Mouse (Mus musculus) lung, embryonic 14.5 days (tissue): ENCODE results near the gene Csrnp1. TPM values are rescaled to one million over a fixed set of nuclear protein-coding genes. Genes with fewer than 3 reads are reported as not detected.

Experiments
- ATAC-seq: fragments of 200-750 bp; cut with Nextera tagmentation; 2 replicates; pipeline ENCODE4 v1.8.0; 2017; ENCODE audit warnings: mild to moderate bottlenecking, moderate TSS enrichment, moderate library complexity; ENCODE audit not compliant: insufficient read depth
- DNase-seq: peaks from one replicate; pipeline ENCODE4 v3.0.0-alpha.2; 2015
- H3K27ac ChIP-seq: fragments of 300-500 bp; sonication (generic); 2 replicates; pipeline ENCODE4 v1.5.1; 2014; ENCODE audit warnings: low read depth, mild to moderate bottlenecking, moderate library complexity
- H3K27me3 ChIP-seq: fragments of 300-500 bp; sonication (generic); 2 replicates; pipeline ENCODE4 v1.6.1; 2014; ENCODE audit warnings: low read length, control low read depth; ENCODE audit not compliant: insufficient read depth
- H3K36me3 ChIP-seq: fragments of 300-500 bp; sonication (generic); 2 replicates; pipeline ENCODE4 v1.6.1; 2014; ENCODE audit warnings: control low read depth; ENCODE audit not compliant: insufficient read depth
- H3K4me1 ChIP-seq: fragments of 300-500 bp; sonication (generic); 2 replicates; pipeline ENCODE4 v1.6.1; 2014; ENCODE audit warnings: antibody characterized with exemption, control low read depth; ENCODE audit not compliant: insufficient read depth
- H3K4me2 ChIP-seq: fragments of 300-500 bp; sonication (generic); 2 replicates; pipeline ENCODE4 v1.6.1; 2014; ENCODE audit warnings: mild to moderate bottlenecking
- H3K4me3 ChIP-seq: fragments of 300-500 bp; sonication (generic); 2 replicates; pipeline ENCODE4 v1.5.1; 2014; ENCODE audit warnings: low read depth, low read length
- H3K9ac ChIP-seq: fragments of 300-500 bp; sonication (generic); 2 replicates; pipeline ENCODE4 v1.6.1; 2014
- H3K9me3 ChIP-seq: fragments of 300-500 bp; sonication (generic); 2 replicates; pipeline ENCODE4 v1.6.1; 2016; ENCODE audit warnings: low read depth, low read length, control low read depth
- CTCF ChIP-seq: IDR thresholded peaks from 2 replicates; pipeline ENCODE4 v1.5.1; 2016; ENCODE audit warnings: antibody characterized with exemption, low read depth
- WGBS: fragments of 180-500 bp; shearing (Covaris S2); extraction: QIAGEN DNeasy Blood & Tissue Kit; methylation state at CpG from one replicate; pipeline ENCODE4 v1.1.7; 2014; 5-methylcytosine and 5-hydroxymethylcytosine counted together
- polyA plus RNA-seq: library from polyadenylated mRNA; unstranded; fragments of >200 nt; fragmentation: Nextera tagmentation; extraction: Ambion mirVana; gene quantifications from 2 replicates; pipeline ENCODE4 v1.2.1, GENCODE M21; 2014

Gene Csrnp1
- polyA plus RNA-seq, 1 experiment from 2014 or later = 2.2 TPM

- Histone ChIP-seq H3K9ac (no peak overlapping the region), H3K27me3 (no peaks in the 10 kb centered on the region), H3K9me3 (no peaks in the 10 kb centered on the region), H3K4me2 (no peak overlapping the region), H3K27ac (no peak overlapping the region), H3K4me3 (no peak overlapping the region), H3K4me1 (peaks cover 5% of the 10 kb centered on the region; the same call in 1 of the 2 replicates), H3K36me3 (peaks cover 56% of the 10 kb centered on the region)
- DNase-seq (no peak), ATAC-seq (no peak)
- TF ChIP-seq CTCF = no peak
- 85% methylated on average over 12 of the region's 12 CpGs for WGBS
These were observed 52.1 kb downstream of the Csrnp1 start for GRCm38 (mm10) chr9:119932358-119932757.

GRCm38 (mm10) chr9:119926497-119926896 lies 58.0 kb downstream of the Csrnp1 start:
- H3K27me3 ChIP-seq = no peaks in the 10 kb centered on the region
- 0 out of 2 replicates have a peak, but pooled peaks cover 5% of the 10 kb centered on the region for H3K4me1 ChIP-seq
- peak overlapping the region; percentile 90 for H3K27ac ChIP-seq
- 36% methylated on average over 5 of the region's 5 CpGs for WGBS
- H3K9ac ChIP-seq = no peak overlapping the region
- DNase-seq (peak; percentile 89), ATAC-seq (peak; percentile 80)
- peak overlapping the region; percentile 15; the same call in 1 of the 2 replicates for H3K4me2 ChIP-seq
- no peaks in the 10 kb centered on the region for H3K9me3 ChIP-seq
- no peak for TF ChIP-seq CTCF
- H3K4me3 ChIP-seq = no peak overlapping the region
- peaks cover 90% of the 10 kb centered on the region for H3K36me3 ChIP-seq

- Histone ChIP-seq H3K9ac (no peak overlapping the region), H3K27me3 (no peaks in the 10 kb centered on the region), H3K4me1 (0 out of 2 replicates have a peak, but pooled peaks cover 5% of the 10 kb centered on the region), H3K4me2 (peak overlapping the region; percentile 38; the same call in 1 of the 2 replicates), H3K36me3 (peaks cover 89% of the 10 kb centered on the region), H3K27ac (peak overlapping the region; percentile 90), H3K9me3 (no peaks in the 10 kb centered on the region), H3K4me3 (no peak overlapping the region)
- TF ChIP-seq CTCF = no peak
- 38% methylated on average over 8 of the region's 8 CpGs for WGBS
- ATAC-seq = peak; percentile 74
- DNase-seq = peak; percentile 90
These were observed 58.7 kb downstream of the Csrnp1 start for GRCm38 (mm10) chr9:119925729-119926128.

- ATAC-seq = peak; percentile 48
- H3K4me3 ChIP-seq = no peak overlapping the region
- H3K27me3 ChIP-seq = no peaks in the 10 kb centered on the region
- H3K27ac ChIP-seq = peak overlapping the region; percentile 90
- no peaks in the 10 kb centered on the region for H3K9me3 ChIP-seq
- TF ChIP-seq CTCF = 0 out of 2 replicates have a peak, but pooled peaks have one; percentile 8
- peaks cover 89% of the 10 kb centered on the region for H3K36me3 ChIP-seq
- WGBS = 54% methylated on average over 16 of the region's 16 CpGs
- no peak overlapping the region for H3K9ac ChIP-seq
- DNase-seq = peak; percentile 75
- 0 out of 2 replicates have a peak, but pooled peaks cover 5% of the 10 kb centered on the region for H3K4me1 ChIP-seq
- H3K4me2 ChIP-seq = peak overlapping the region; percentile 35
These were observed 59.3 kb downstream of the Csrnp1 start for GRCm38 (mm10) chr9:119925120-119925657.

GRCm38 (mm10) chr9:119923462-119923861 lies 61.0 kb downstream of the Csrnp1 start:
- no peaks in the 10 kb centered on the region for H3K9me3 ChIP-seq
- H3K4me2 ChIP-seq = no peak overlapping the region
- DNase-seq = no peak
- no peak for ATAC-seq
- H3K4me1 ChIP-seq = 0 out of 2 replicates have a peak, but pooled peaks cover 5% of the 10 kb centered on the region
- no peak overlapping the region for H3K9ac ChIP-seq
- peaks cover 88% of the 10 kb centered on the region for H3K36me3 ChIP-seq
- H3K27me3 ChIP-seq = no peaks in the 10 kb centered on the region
- WGBS = 74% methylated on average over 4 of the region's 4 CpGs
- no peak overlapping the region for H3K4me3 ChIP-seq
- no peak for TF ChIP-seq CTCF
- no peak overlapping the region for H3K27ac ChIP-seq

Other genes with a start within 250 kb of the Csrnp1 start
- 0.04 TPM in 1 of 2 replicates, not detected in the other for gene Scn11a, start 159.2 kb downstream of the Csrnp1 start, polyA plus RNA-seq
- gene Wdr48, start 89.8 kb downstream of the Csrnp1 start, polyA plus RNA-seq = 50.9 and 51.1 TPM in 2 replicates
- gene Gorasp1, start 47.1 kb downstream of the Csrnp1 start, polyA plus RNA-seq = 30.0 and 30.8 TPM in 2 replicates
- 0.16 and 0.28 TPM in 2 replicates for gene Ttc21a, start 47.1 kb downstream of the Csrnp1 start, polyA plus RNA-seq
- gene Xirp1, start 38.9 kb upstream of the Csrnp1 start, polyA plus RNA-seq = 0.07 and 0.87 TPM in 2 replicates
- 8.7 and 9.7 TPM in 2 replicates for gene Cx3cr1, start 85.2 kb upstream of the Csrnp1 start, polyA plus RNA-seq
- 0.16 TPM in 1 of 2 replicates, not detected in the other for gene Ccr8, start 107.5 kb upstream of the Csrnp1 start, polyA plus RNA-seq
- gene Slc25a38, start 125.7 kb upstream of the Csrnp1 start, polyA plus RNA-seq = 26.9 and 31.4 TPM in 2 replicates
- gene Rpsa, start 143.0 kb upstream of the Csrnp1 start, polyA plus RNA-seq = 2,022 and 2,170 TPM in 2 replicates
- gene Mobp, start 165.0 kb upstream of the Csrnp1 start, polyA plus RNA-seq = not detected in 2 replicates